Mouse (Mus musculus) myocyte (in vitro differentiated cells): ENCODE results near the gene Ccs. TPM values are rescaled to one million over a fixed set of nuclear protein-coding genes. Genes with fewer than 3 reads are reported as not detected.

Source experiments
- H3K27me3 ChIP-seq: one replicate; pipeline ENCODE4 v1.6.1; 2011; ENCODE audit not compliant: control insufficient read depth, insufficient read depth, insufficient read length
- H3K36me3 ChIP-seq: one replicate; pipeline ENCODE4 v1.6.1; 2011; ENCODE audit not compliant: control insufficient read depth, insufficient read depth
- H3K4me2 ChIP-seq: one replicate; pipeline ENCODE4 v1.6.1; 2011; ENCODE audit warnings: low read depth, control low read depth
- H3K4me3 ChIP-seq: one replicate; pipeline ENCODE4 v1.5.1; 2011; ENCODE audit warnings: mild to moderate bottlenecking, control low read depth, moderate library complexity
- H3K79me2 ChIP-seq: one replicate; pipeline ENCODE4 v1.6.1; 2011; ENCODE audit not compliant: control insufficient read depth, insufficient read depth
- H3ac ChIP-seq: one replicate; pipeline ENCODE4 v1.6.1; 2011; ENCODE audit not compliant: control insufficient read depth, insufficient read length
- CEBPB ChIP-seq: IDR thresholded peaks from 2 replicates; pipeline ENCODE4 v1.6.1; 2011; ENCODE audit warnings: mild to moderate bottlenecking, moderate library complexity; ENCODE audit not compliant: poor library complexity, insufficient read depth, severe bottlenecking
- E2F4 ChIP-seq: IDR thresholded peaks from one replicate; pipeline ENCODE4 v1.6.1; 2011; ENCODE audit warnings: mild to moderate bottlenecking, control low read depth, moderate library complexity; ENCODE audit not compliant: insufficient read depth
- MAX ChIP-seq: IDR thresholded peaks from one replicate; pipeline ENCODE4 v1.6.1; 2011; ENCODE audit warnings: low read depth, mild to moderate bottlenecking, control low read depth
- MYOD1 ChIP-seq, 3 experiments: IDR thresholded peaks; one replicate each; pipeline ENCODE4 v1.6.1; 2011; ENCODE audit warnings: control low read depth in 2 of 3, low read depth in 2 of 3, mild to moderate bottlenecking in 2 of 3, moderate library complexity in 1 of 3; ENCODE audit not compliant: insufficient read length in 2 of 3, control insufficient read depth in 1 of 3
- MYOG ChIP-seq, 3 experiments: IDR thresholded peaks; one replicate each; pipeline ENCODE4 v1.6.1; 2011; ENCODE audit warnings: control low read depth in 2 of 3, low read depth in 2 of 3, mild to moderate bottlenecking in 2 of 3; ENCODE audit not compliant: insufficient read length in 2 of 3, control insufficient read depth in 1 of 3, insufficient read depth in 1 of 3
- POLR2A ChIP-seq: IDR thresholded peaks from one replicate; pipeline ENCODE4 v1.6.1; 2011; ENCODE audit warnings: low read depth, mild to moderate bottlenecking, control low read depth, moderate library complexity; ENCODE audit not compliant: insufficient read length
- POLR2AphosphoS2 ChIP-seq: IDR thresholded peaks from one replicate; pipeline ENCODE4 v1.6.1; 2011; ENCODE audit warnings: low read depth, control low read depth; ENCODE audit not compliant: insufficient read length
- REST ChIP-seq: IDR thresholded peaks from one replicate; pipeline ENCODE4 v1.6.1; 2011; ENCODE audit warnings: mild to moderate bottlenecking, control low read depth, moderate library complexity; ENCODE audit not compliant: insufficient read depth, insufficient read length
- SRF ChIP-seq: IDR thresholded peaks from one replicate; pipeline ENCODE4 v1.6.1; 2011; ENCODE audit warnings: low read depth; ENCODE audit not compliant: control insufficient read depth, insufficient read length
- TCF12 ChIP-seq: IDR thresholded peaks from one replicate; pipeline ENCODE4 v1.6.1; 2011; ENCODE audit warnings: mild to moderate bottlenecking, control low read depth; ENCODE audit not compliant: poor library complexity, insufficient read depth, severe bottlenecking
- TCF3 ChIP-seq: IDR thresholded peaks from one replicate; pipeline ENCODE4 v1.6.1; 2011; ENCODE audit warnings: low read depth, control low read depth; ENCODE audit not compliant: insufficient read length
- USF1 ChIP-seq: IDR thresholded peaks from one replicate; pipeline ENCODE4 v1.6.1; 2011; ENCODE audit warnings: low read depth, mild to moderate bottlenecking, control low read depth, moderate library complexity
- polyA plus RNA-seq: library from polyadenylated mRNA; unstranded; fragments of >200 nt; fragmentation: generic; extraction: Trizol; gene quantifications from one replicate; pipeline ENCODE4 v1.2.1, GENCODE M21; 2012; ENCODE audit warnings: missing spikeins

Ccs gene
- polyA plus RNA-seq, 1 experiment, result 40.4 TPM

DNA sequence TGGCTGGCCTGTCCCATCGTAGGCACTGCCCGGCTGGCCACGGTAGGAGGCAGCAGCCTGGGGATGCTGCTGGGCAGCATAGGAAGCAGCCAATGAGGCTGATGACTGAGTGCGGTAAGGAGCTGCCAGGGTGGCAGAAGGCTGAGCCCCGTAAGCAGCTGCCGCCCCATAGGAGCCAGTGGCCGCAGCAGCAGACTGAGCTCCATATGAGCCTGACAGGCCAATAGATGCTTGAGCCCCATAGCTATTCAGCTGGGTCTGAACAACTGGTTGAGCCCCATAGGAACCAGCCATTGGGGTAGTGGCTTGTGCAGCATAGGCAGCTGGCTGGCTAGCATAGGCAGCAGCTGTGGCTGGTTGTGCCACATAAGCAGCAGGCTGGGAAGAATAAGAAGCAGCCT, 36.4 kb downstream of the Ccs start:
- Histone ChIP-seq H3K79me2 (peaks cover 100% of the 10 kb centered on the region), H3K4me2 (no peak overlapping the region), H3ac (no peak overlapping the region), H3K36me3 (peaks cover 6% of the 10 kb centered on the region), H3K4me3 (no peak overlapping the region), H3K27me3 (no peaks in the 10 kb centered on the region)
- TF ChIP-seq MYOG (IDR thresholded peaks at IDR 0.05; ENCODE audit: control insufficient read depth in 1 of 3, insufficient read depth in 1 of 3, insufficient read length in 2 of 3, low read depth in 2 of 3) (peak in 2 of 3 experiments; percentile 37 to 44), SRF (no peak)

DNA sequence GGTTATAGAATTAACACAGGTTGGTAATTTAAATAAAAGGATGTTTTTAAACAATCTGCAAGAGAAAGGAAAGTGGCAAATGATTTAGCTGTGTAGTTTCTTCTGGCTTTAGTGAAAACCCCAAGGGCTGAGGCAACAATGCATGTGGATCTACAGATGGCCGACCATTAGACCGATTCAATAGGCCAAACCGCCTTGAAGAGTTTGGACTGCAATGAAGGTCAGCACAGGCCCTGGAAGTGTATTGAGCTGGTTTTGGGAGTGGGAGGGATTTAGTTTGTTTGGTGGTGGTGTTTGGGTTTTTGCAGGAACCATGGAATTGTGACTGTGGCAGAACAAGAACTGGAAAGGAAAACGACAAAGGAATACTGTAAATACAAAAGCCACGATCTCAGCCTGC, 40.0 kb downstream of the Ccs start:
- Histone ChIP-seq H3K4me3 (no peak overlapping the region), H3K36me3 (peaks cover 6% of the 10 kb centered on the region), H3ac (no peak overlapping the region), H3K79me2 (peaks cover 99% of the 10 kb centered on the region), H3K27me3 (no peaks in the 10 kb centered on the region), H3K4me2 (no peak overlapping the region)
- TF ChIP-seq MAX, result no peak
- TF ChIP-seq MYOD1 (IDR thresholded peaks at IDR 0.05; ENCODE audit: control insufficient read depth in 1 of 3, insufficient read length in 2 of 3, low read depth in 2 of 3), result no peak
- no peak for TF ChIP-seq REST
- TF ChIP-seq CEBPB, result no peak
- TF ChIP-seq TCF3, result no peak
- no peak for TF ChIP-seq USF1
- TF ChIP-seq MYOG (IDR thresholded peaks at IDR 0.05; ENCODE audit: control insufficient read depth in 1 of 3, insufficient read depth in 1 of 3, insufficient read length in 2 of 3, low read depth in 2 of 3), result no peak
- TF ChIP-seq POLR2A, result no peak
- no peak for TF ChIP-seq POLR2AphosphoS2
- no peak for TF ChIP-seq TCF12

DNA sequence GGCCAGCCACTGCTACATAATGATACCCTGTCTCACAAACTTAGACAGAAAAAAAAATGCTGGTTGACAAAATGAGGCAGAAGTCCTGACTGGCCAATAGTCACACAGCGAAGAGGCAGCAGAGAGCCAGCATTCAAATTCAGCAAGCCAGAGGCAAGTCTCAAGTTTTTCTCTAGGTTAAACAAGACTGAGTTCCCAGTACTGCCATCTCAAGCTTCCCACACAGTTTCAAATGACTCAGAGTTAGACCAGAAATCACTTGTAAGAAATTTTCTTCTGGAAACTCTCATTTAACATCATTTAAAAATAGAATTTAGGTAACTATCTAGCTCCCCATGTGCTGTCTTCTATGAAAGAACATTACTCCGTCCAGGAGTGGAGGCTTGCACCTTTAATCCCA, 41.3 kb downstream of the Ccs start:
- TF ChIP-seq MAX (no peak), POLR2A (no peak), TCF12 (no peak), CEBPB (no peak), MYOD1 (IDR thresholded peaks at IDR 0.05; ENCODE audit: control insufficient read depth in 1 of 3, insufficient read length in 2 of 3, low read depth in 2 of 3) (no peak), POLR2AphosphoS2 (no peak), SRF (no peak), E2F4 (no peak)
- Histone ChIP-seq H3K27me3 (no peaks in the 10 kb centered on the region), H3K4me3 (no peak overlapping the region), H3K79me2 (peaks cover 94% of the 10 kb centered on the region), H3K4me2 (no peak overlapping the region), H3K36me3 (peaks cover 6% of the 10 kb centered on the region), H3ac (no peak overlapping the region)

- no peak for TF ChIP-seq POLR2AphosphoS2
- no peak for TF ChIP-seq MYOG (IDR thresholded peaks at IDR 0.05; ENCODE audit: control insufficient read depth in 1 of 3, insufficient read depth in 1 of 3, insufficient read length in 2 of 3, low read depth in 2 of 3)
- TF ChIP-seq SRF, result no peak
- no peak for TF ChIP-seq USF1
- no peak for TF ChIP-seq TCF3
- TF ChIP-seq TCF12, result no peak
- no peak for TF ChIP-seq E2F4
- no peak for TF ChIP-seq POLR2A
- no peak for TF ChIP-seq MAX
- no peak for TF ChIP-seq MYOD1 (IDR thresholded peaks at IDR 0.05; ENCODE audit: control insufficient read depth in 1 of 3, insufficient read length in 2 of 3, low read depth in 2 of 3)
- TF ChIP-seq CEBPB, result no peak
- TF ChIP-seq REST, result no peak
- Histone ChIP-seq H3K79me2 (peaks cover 94% of the 10 kb centered on the region), H3ac (no peak overlapping the region), H3K36me3 (peaks cover 19% of the 10 kb centered on the region), H3K27me3 (no peaks in the 10 kb centered on the region), H3K4me2 (no peak overlapping the region), H3K4me3 (no peak overlapping the region)
These were observed 43.2 kb downstream of the Ccs start for GRCm38 (mm10) chr19:4795929-4796328.

DNA sequence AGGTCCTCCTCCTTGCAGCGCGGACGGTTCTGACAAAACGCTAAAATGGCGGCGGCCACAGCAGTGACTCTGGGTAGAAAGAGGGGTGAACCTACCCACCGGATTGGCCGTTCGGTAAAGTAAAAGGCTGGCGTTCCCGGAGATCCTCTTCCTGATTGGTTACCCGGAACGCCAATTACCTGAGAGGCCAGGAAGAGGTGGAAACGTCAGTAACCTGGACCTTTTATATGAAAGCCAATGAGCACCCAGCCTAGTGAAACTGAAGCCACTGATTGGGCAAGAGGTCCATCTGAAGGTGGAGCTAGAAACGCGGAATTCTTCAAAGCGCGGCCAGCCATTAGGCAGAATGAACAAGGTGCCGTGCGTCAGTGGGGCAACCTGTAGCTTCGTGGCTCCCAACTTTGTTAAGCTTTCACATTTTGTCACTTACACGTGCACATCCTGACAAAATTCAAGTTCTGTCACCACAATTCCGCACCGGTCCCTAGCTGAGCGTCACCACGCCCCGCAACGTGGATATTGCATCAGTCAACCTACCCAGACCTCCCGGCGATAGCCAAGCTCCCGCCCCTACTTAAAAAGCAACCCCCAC, 45.2 kb downstream of the Ccs start, which contains the start of gene Rbm4:
Rbm4 (minus strand) TSS at position 71 of the 592 bp plus-strand sequence.
- Histone ChIP-seq H3K4me3 (peak within 1 kb of the TSS; percentile 74), H3K79me2 (peaks cover 94% of the 10 kb centered on the region), H3K27me3 (no peaks in the 10 kb centered on the region), H3ac (peak within 1 kb of the TSS; percentile 39), H3K36me3 (peaks cover 35% of the 10 kb centered on the region), H3K4me2 (peak within 1 kb of the TSS; percentile 96)
- TF ChIP-seq E2F4 (peak; percentile 57), MYOG (IDR thresholded peaks at IDR 0.05; ENCODE audit: control insufficient read depth in 1 of 3, insufficient read depth in 1 of 3, insufficient read length in 2 of 3, low read depth in 2 of 3) (no peak), TCF12 (no peak), MAX (peak; percentile 86), REST (no peak), MYOD1 (IDR thresholded peaks at IDR 0.05; ENCODE audit: control insufficient read depth in 1 of 3, insufficient read length in 2 of 3, low read depth in 2 of 3) (no peak), TCF3 (no peak), USF1 (no peak), CEBPB (peak; percentile 65), POLR2AphosphoS2 (peak; percentile 84), POLR2A (peak; percentile 75), SRF (peak; percentile 6)
